Mouse (Mus musculus) left cerebral cortex, postnatal 14 days (tissue): ENCODE data around the gene Fbxo22. TPM values are rescaled to one million over a fixed set of nuclear protein-coding genes. Genes with fewer than 3 reads are reported as not detected.

ENCODE experiments used
- DNase-seq, 2 experiments: peaks; one replicate each; pipeline ENCODE4 v3.0.0; 2021 to 2022; ENCODE audit warnings: low spot score in 2 of 2, mixed read lengths in 1 of 2
- intact Hi-C: fragments of 180-260 bp; cut with DNase I; formaldehyde crosslinking; loops from one replicate; pipeline ENCODE4 v1.15.1; 2025
- long read RNA-seq, 2 experiments: library from polyadenylated mRNA; stranded (forward); transcript quantifications; one replicate each; pipeline ENCODE4 v2.0.0; 2021
- total RNA-seq, 2 experiments: library from RNA; stranded (reverse); gene quantifications; 2 replicates each; pipeline ENCODE4 v1.2.3; 2021

The Fbxo22 gene
- total RNA-seq: 10 to 100 TPM; 43.1 to 44.5 TPM
- long read RNA-seq, experiment 1, transcript Fbxo22-204 (6 exons, 2,009 nt): minor isoform, 5 of 80 reads
- long read RNA-seq, experiment 1, transcript Fbxo22-201 (7 exons, 2,112 nt): major isoform, 69 of 80 reads
- long read RNA-seq, experiment 1, partial matches to known transcripts: 3 of 80 reads
- long read RNA-seq, experiment 1, other reads (novel, unspliced or antisense): 3 of 80 reads
- long read RNA-seq, experiment 2, transcript Fbxo22-201 (7 exons, 2,112 nt): major isoform, 69 of 76 reads
- long read RNA-seq, experiment 2, partial matches to known transcripts: 2 of 76 reads
- long read RNA-seq, experiment 2, other reads (novel, unspliced or antisense): 3 of 76 reads

- DNase-seq: peak; percentile 84 to 85
Observed at GRCm38 (mm10) chr9:55208790-55209481, at the start of gene Fbxo22. Fbxo22 (plus strand) TSS chr9:55208925.

GRCm38 (mm10) chr9:55170655-55171412, 37.9 kb upstream of the Fbxo22 start:
- intact Hi-C loops: no loop called here
- no peak for DNase-seq

More at GRCm38 (mm10) chr9:55208790-55209481, at the start of gene Fbxo22:
- intact Hi-C loops: loop anchor here (5.0 kb wide), 1 partner anchor 103 kb away; no protein-coding TSS in a partner anchor

- intact Hi-C loops: no loop called here
- DNase-seq: no peak
Observed at GRCm38 (mm10) chr9:55172195-55172685, 36.5 kb upstream of the Fbxo22 start.

GRCm38 (mm10) chr9:55174235-55174634, 34.5 kb upstream of the Fbxo22 start:
- intact Hi-C loops: no loop called here
- no peak for DNase-seq

GRCm38 (mm10) chr9:55195876-55196275, 12.8 kb upstream of the Fbxo22 start:
- intact Hi-C loops: no loop called here
- DNase-seq: no peak

GRCm38 (mm10) chr9:55198260-55198659, 10.5 kb upstream of the Fbxo22 start:
- DNase-seq: no peak
- intact Hi-C loops: no loop called here

GRCm38 (mm10) chr9:55199348-55199747, 9.4 kb upstream of the Fbxo22 start:
- DNase-seq: peak; percentile 20 to 54

GRCm38 (mm10) chr9:55208458-55208789, 301 bp upstream of the Fbxo22 start:
- DNase-seq: no peak
- intact Hi-C loops: loop anchor here (5.0 kb wide), 1 partner anchor 104 kb away; no protein-coding TSS in a partner anchor

More at GRCm38 (mm10) chr9:55199348-55199747, 9.4 kb upstream of the Fbxo22 start:
- intact Hi-C loops: no loop called here

- no peak for DNase-seq
- intact Hi-C loops: no loop called here
Observed at GRCm38 (mm10) chr9:55211611-55212010, 2.9 kb downstream of the Fbxo22 start.

- intact Hi-C loops: no loop called here
- no peak for DNase-seq
Observed at GRCm38 (mm10) chr9:55213396-55213795, 4.7 kb downstream of the Fbxo22 start.

- no peak for DNase-seq
- intact Hi-C loops: no loop called here
Observed at GRCm38 (mm10) chr9:55215056-55215455, 6.3 kb downstream of the Fbxo22 start.

- intact Hi-C loops: no loop called here
- DNase-seq: no peak
Observed at GRCm38 (mm10) chr9:55215648-55216047, 6.9 kb downstream of the Fbxo22 start.

GRCm38 (mm10) chr9:55216078-55216477, 7.4 kb downstream of the Fbxo22 start:
- intact Hi-C loops: no loop called here
- DNase-seq: no peak

GRCm38 (mm10) chr9:55217381-55217780, 8.7 kb downstream of the Fbxo22 start:
- DNase-seq: no peak

GRCm38 (mm10) chr9:55225165-55225737, 16.5 kb downstream of the Fbxo22 start:
- intact Hi-C loops: no loop called here
- no peak for DNase-seq

More at GRCm38 (mm10) chr9:55217381-55217780, 8.7 kb downstream of the Fbxo22 start:
- intact Hi-C loops: no loop called here

- DNase-seq: peak; percentile 54 to 65
- intact Hi-C loops: no loop called here
Observed at GRCm38 (mm10) chr9:55226251-55226650, 17.5 kb downstream of the Fbxo22 start.

- intact Hi-C loops: no loop called here
- no peak for DNase-seq
Observed at GRCm38 (mm10) chr9:55228149-55228548, 19.4 kb downstream of the Fbxo22 start.

- no peak for DNase-seq
- intact Hi-C loops: no loop called here
Observed at GRCm38 (mm10) chr9:55229010-55229409, 20.3 kb downstream of the Fbxo22 start.

- peak in 1 of 2 experiments; percentile 20 for DNase-seq
- intact Hi-C loops: loop anchor here (5.0 to 10.0 kb wide), 2 partner anchors 81 to 163 kb away; no protein-coding TSS in a partner anchor
Observed at GRCm38 (mm10) chr9:55231544-55231943, 22.8 kb downstream of the Fbxo22 start.
